Mouse (Mus musculus): ENCODE results near the gene Aox2. TPM values are rescaled to one million over a fixed set of nuclear protein-coding genes. Genes with fewer than 3 reads are reported as not detected.

Gene Aox2
- polyA plus RNA-seq, 1 experiment: not detected

DNA sequence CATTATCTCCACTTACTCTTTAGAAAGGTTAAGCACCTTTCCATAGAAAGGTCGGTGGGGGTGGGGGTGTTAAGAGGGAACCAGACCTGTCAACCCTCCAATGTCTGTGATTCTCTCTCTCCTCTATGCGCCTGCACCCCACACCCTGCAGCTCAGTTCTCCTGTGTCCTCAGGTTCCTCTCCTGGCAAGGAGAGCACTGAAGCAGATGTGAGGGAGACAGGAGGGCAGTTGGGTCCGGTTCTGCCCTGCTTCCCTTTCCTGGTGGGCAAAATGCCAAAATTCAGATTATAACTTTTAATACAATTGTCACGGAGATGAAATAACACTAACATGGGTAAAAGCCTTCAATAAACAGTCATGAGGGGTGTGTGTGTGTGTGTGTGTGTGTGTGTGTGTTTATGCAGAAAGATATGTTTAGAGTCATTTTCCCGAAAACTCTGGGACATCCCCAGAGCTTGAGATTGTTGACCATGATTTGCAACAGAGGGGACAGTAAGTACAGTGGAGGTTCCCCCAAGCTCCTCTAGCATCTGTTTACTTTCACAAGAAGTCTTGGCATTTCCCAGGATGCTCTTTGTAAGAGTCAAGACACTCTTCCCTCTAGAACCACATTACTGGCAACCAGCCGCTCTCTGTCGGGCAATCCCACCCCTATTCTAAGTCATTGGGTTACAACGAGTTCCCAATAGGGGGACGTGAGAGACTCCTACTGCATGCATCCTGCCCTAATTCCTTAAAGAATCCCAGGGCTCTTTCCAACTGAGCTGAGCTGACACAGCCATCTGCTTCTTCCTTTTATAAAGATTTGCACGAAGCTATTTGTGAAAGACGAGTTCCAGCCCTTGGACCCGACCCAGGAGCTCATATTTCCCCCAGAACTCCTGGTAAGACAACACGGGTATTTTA is 13.5 kb downstream of the Aox2 start:
- Histone ChIP-seq H3K9ac (ENCODE audit: low read depth, poor library complexity, severe bottlenecking) (no peak overlapping the region), H3K36me3 (ENCODE audit: control insufficient read depth, insufficient read depth, low read length, poor library complexity, severe bottlenecking) (no peaks in the 10 kb centered on the region), H3K4me1 (ENCODE audit: control insufficient read depth, insufficient read depth, low read length) (no peaks in the 10 kb centered on the region), H3K9me3 (replicated peaks; ENCODE audit: control insufficient read depth, insufficient read depth, low read length, poor library complexity, severe bottlenecking) (no peaks in the 10 kb centered on the region), H3K27me3 (ENCODE audit: control insufficient read depth, insufficient read depth, low read length, poor library complexity, severe bottlenecking) (no peaks in the 10 kb centered on the region), H3K4me3 (ENCODE audit: low read depth, low read length) (no peak overlapping the region), H3K27ac (ENCODE audit: insufficient read depth, low read length) (no peak overlapping the region)
- TF ChIP-seq EP300 (IDR thresholded peaks at IDR 0.05; ENCODE audit: insufficient read depth, low read depth, low read length) (no peak), POLR2A (IDR thresholded peaks at IDR 0.05; ENCODE audit: insufficient read depth, low read length) (no peak)

DNA sequence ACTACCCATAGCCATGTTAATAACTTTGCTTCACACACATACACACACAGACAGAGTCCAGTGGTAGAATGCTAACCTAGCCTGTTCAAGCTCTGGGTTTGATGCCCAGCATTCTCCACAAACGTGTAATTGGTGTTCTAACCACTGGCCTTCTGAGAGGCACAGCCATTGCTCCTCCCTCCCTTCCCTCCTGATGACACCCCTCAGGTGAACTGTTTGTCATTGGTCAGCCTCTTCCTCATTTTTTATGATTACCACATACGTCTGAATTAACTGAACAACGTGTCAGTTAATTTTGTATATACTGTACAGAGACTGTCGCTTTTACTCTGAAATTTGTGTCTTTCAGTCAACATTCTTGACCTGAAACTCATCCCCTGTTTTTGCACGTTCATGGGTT is 16.6 kb downstream of the Aox2 start:
- Histone ChIP-seq H3K9ac (ENCODE audit: low read depth, poor library complexity, severe bottlenecking) (no peak overlapping the region), H3K4me1 (ENCODE audit: control insufficient read depth, insufficient read depth, low read length) (no peaks in the 10 kb centered on the region), H3K4me3 (ENCODE audit: low read depth, low read length) (no peak overlapping the region), H3K36me3 (ENCODE audit: control insufficient read depth, insufficient read depth, low read length, poor library complexity, severe bottlenecking) (no peaks in the 10 kb centered on the region), H3K27ac (ENCODE audit: insufficient read depth, low read length) (no peak overlapping the region), H3K27me3 (ENCODE audit: control insufficient read depth, insufficient read depth, low read length, poor library complexity, severe bottlenecking) (no peaks in the 10 kb centered on the region), H3K9me3 (replicated peaks; ENCODE audit: control insufficient read depth, insufficient read depth, low read length, poor library complexity, severe bottlenecking) (no peaks in the 10 kb centered on the region)
- TF ChIP-seq POLR2A (IDR thresholded peaks at IDR 0.05; ENCODE audit: insufficient read depth, low read length) (no peak), CTCF (IDR thresholded peaks at IDR 0.05; ENCODE audit: low read depth, low read length) (no peak), EP300 (IDR thresholded peaks at IDR 0.05; ENCODE audit: insufficient read depth, low read depth, low read length) (no peak)

DNA sequence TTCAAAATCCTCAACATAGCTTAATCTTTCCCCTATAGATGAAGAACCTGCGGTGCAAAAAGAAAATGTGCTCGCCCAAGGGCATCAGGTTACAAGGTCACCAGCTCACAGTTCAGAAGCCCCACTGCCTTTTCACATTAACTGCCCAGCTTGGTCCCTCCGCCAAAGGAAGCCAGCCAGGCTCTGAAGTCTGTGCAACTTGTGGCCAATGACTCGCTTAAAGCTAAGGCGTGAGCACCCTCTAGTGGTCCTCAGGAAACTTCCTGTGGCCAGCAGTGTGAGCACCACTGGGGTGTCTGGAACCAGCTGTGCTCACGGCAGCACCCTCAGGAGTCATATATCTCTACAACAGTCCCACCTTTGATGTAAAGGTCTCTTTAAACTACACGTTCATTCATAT is 18.2 kb downstream of the Aox2 start:
- no peaks in the 10 kb centered on the region for H3K36me3 ChIP-seq (ENCODE audit: control insufficient read depth, insufficient read depth, low read length, poor library complexity, severe bottlenecking)
- no peaks in the 10 kb centered on the region for H3K9me3 ChIP-seq (replicated peaks; ENCODE audit: control insufficient read depth, insufficient read depth, low read length, poor library complexity, severe bottlenecking)
- TF ChIP-seq CTCF (IDR thresholded peaks at IDR 0.05; ENCODE audit: low read depth, low read length) (peak; percentile 91), POLR2A (IDR thresholded peaks at IDR 0.05; ENCODE audit: insufficient read depth, low read length) (no peak), EP300 (IDR thresholded peaks at IDR 0.05; ENCODE audit: insufficient read depth, low read depth, low read length) (0 out of 2 replicates have a peak, but pooled peaks have one; percentile 14)
- H3K27me3 ChIP-seq (ENCODE audit: control insufficient read depth, insufficient read depth, low read length, poor library complexity, severe bottlenecking): no peaks in the 10 kb centered on the region
- no peak overlapping the region for H3K9ac ChIP-seq (ENCODE audit: low read depth, poor library complexity, severe bottlenecking)
- no peaks in the 10 kb centered on the region for H3K4me1 ChIP-seq (ENCODE audit: control insufficient read depth, insufficient read depth, low read length)
- H3K27ac ChIP-seq (ENCODE audit: insufficient read depth, low read length): no peak overlapping the region
- no peak overlapping the region for H3K4me3 ChIP-seq (ENCODE audit: low read depth, low read length)

DNA sequence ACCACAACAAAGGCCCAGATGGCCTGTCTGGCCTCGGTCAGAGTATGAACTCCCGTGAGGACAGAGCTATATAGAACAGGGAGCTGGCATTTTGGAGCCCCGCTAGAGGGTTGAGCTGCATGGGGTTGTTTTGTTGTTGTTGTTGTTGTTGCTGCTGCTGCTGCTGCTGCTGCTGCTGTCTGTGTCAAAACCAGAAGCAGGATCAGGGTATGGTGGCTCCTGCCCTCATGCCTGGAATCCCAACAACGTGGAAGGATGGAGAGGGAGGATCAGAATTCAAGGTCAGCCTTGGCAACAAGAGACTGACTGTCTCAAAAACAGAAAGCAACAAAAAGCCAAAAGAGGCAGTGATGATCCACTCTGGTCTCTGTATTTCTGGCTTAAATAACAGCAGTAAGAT is 18.7 kb downstream of the Aox2 start:
- no peak overlapping the region for H3K4me3 ChIP-seq (ENCODE audit: low read depth, low read length)
- no peaks in the 10 kb centered on the region for H3K4me1 ChIP-seq (ENCODE audit: control insufficient read depth, insufficient read depth, low read length)
- no peaks in the 10 kb centered on the region for H3K36me3 ChIP-seq (ENCODE audit: control insufficient read depth, insufficient read depth, low read length, poor library complexity, severe bottlenecking)
- no peak overlapping the region for H3K9ac ChIP-seq (ENCODE audit: low read depth, poor library complexity, severe bottlenecking)
- H3K27me3 ChIP-seq (ENCODE audit: control insufficient read depth, insufficient read depth, low read length, poor library complexity, severe bottlenecking): no peaks in the 10 kb centered on the region
- H3K9me3 ChIP-seq (replicated peaks; ENCODE audit: control insufficient read depth, insufficient read depth, low read length, poor library complexity, severe bottlenecking): no peaks in the 10 kb centered on the region
- H3K27ac ChIP-seq (ENCODE audit: insufficient read depth, low read length): no peak overlapping the region
- TF ChIP-seq CTCF (IDR thresholded peaks at IDR 0.05; ENCODE audit: low read depth, low read length) (no peak), EP300 (IDR thresholded peaks at IDR 0.05; ENCODE audit: insufficient read depth, low read depth, low read length) (no peak), POLR2A (IDR thresholded peaks at IDR 0.05; ENCODE audit: insufficient read depth, low read length) (no peak)

DNA sequence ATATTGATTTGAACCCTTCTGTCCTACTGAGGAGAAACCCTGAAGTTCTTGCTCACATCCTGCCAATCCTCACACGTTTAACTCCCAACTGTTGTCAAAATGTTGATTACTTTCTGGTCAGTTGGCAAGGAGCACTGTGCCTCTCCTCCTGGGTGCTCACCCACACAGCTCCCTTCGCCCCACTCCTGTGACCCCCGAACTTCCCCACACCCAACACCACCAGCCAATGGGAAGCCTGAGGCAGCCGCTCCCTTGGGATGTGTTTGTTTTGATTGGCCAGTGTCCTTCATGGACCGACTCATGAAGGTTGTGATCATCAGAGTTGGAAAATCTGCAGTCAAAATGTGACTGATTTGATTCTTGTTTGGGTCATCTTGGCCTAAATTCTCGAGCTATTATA is 20.2 kb downstream of the Aox2 start:
- H3K4me1 ChIP-seq (ENCODE audit: control insufficient read depth, insufficient read depth, low read length): no peaks in the 10 kb centered on the region
- H3K4me3 ChIP-seq (ENCODE audit: low read depth, low read length): no peak overlapping the region
- H3K36me3 ChIP-seq (ENCODE audit: control insufficient read depth, insufficient read depth, low read length, poor library complexity, severe bottlenecking): no peaks in the 10 kb centered on the region
- no peak overlapping the region for H3K27ac ChIP-seq (ENCODE audit: insufficient read depth, low read length)
- H3K9me3 ChIP-seq (replicated peaks; ENCODE audit: control insufficient read depth, insufficient read depth, low read length, poor library complexity, severe bottlenecking): no peaks in the 10 kb centered on the region
- H3K9ac ChIP-seq (ENCODE audit: low read depth, poor library complexity, severe bottlenecking): no peak overlapping the region
- H3K27me3 ChIP-seq (ENCODE audit: control insufficient read depth, insufficient read depth, low read length, poor library complexity, severe bottlenecking): no peaks in the 10 kb centered on the region
- TF ChIP-seq EP300 (IDR thresholded peaks at IDR 0.05; ENCODE audit: insufficient read depth, low read depth, low read length): no peak
- TF ChIP-seq CTCF (IDR thresholded peaks at IDR 0.05; ENCODE audit: low read depth, low read length): no peak
- TF ChIP-seq POLR2A (IDR thresholded peaks at IDR 0.05; ENCODE audit: insufficient read depth, low read length): no peak

DNA sequence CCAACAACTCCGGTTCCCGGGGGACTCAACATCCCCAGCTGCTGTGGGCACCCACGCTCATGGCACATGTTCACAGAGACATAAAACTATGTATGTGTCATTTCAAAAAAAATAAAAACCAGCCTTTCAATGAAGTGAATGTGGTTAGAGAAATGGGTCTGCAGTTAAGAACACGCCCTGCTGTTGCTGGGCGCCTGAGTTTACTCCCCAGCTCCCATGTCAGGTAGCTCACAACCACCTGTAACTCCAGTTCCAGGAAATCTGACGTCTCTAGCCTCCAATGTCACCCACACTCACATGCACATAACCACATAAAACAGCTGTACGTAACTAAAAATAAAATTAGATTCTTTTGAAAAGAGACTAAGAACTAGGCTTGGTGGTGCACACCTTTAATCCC is 22.9 kb downstream of the Aox2 start:
- Histone ChIP-seq H3K27me3 (ENCODE audit: control insufficient read depth, insufficient read depth, low read length, poor library complexity, severe bottlenecking) (no peaks in the 10 kb centered on the region), H3K27ac (ENCODE audit: insufficient read depth, low read length) (no peak overlapping the region), H3K4me1 (ENCODE audit: control insufficient read depth, insufficient read depth, low read length) (peaks cover 3% of the 10 kb centered on the region), H3K4me3 (ENCODE audit: low read depth, low read length) (no peak overlapping the region), H3K36me3 (ENCODE audit: control insufficient read depth, insufficient read depth, low read length, poor library complexity, severe bottlenecking) (no peaks in the 10 kb centered on the region), H3K9me3 (replicated peaks; ENCODE audit: control insufficient read depth, insufficient read depth, low read length, poor library complexity, severe bottlenecking) (no peaks in the 10 kb centered on the region), H3K9ac (ENCODE audit: low read depth, poor library complexity, severe bottlenecking) (no peak overlapping the region)
- TF ChIP-seq EP300 (IDR thresholded peaks at IDR 0.05; ENCODE audit: insufficient read depth, low read depth, low read length) (no peak), CTCF (IDR thresholded peaks at IDR 0.05; ENCODE audit: low read depth, low read length) (no peak), POLR2A (IDR thresholded peaks at IDR 0.05; ENCODE audit: insufficient read depth, low read length) (no peak)
